Mouse (Mus musculus) liver, adult 2 months (tissue): ENCODE results near the gene N4bp2. TPM values are rescaled to one million over a fixed set of nuclear protein-coding genes. Genes with fewer than 3 reads are reported as not detected.

ENCODE experiments used
- DNase-seq: peaks from one replicate; pipeline ENCODE4 v3.0.0-alpha.2; 2011; ENCODE audit warnings: low read depth, low spot score; ENCODE audit errors: extremely low read depth
- H3K27ac ChIP-seq: fragments of 200-500 bp; replicated peaks from 2 replicates; pipeline ENCODE4 v1.5.1; 2012; ENCODE audit warnings: low read depth, mild to moderate bottlenecking, control low read depth, inconsistent platforms, low read length; ENCODE audit not compliant: insufficient read depth
- H3K27me3 ChIP-seq: fragments of 200-500 bp; 2 replicates; pipeline ENCODE4 v1.6.1; 2012; ENCODE audit warnings: mild to moderate bottlenecking, moderate library complexity, low read length, inconsistent platforms; ENCODE audit not compliant: control insufficient read depth, insufficient read depth
- H3K36me3 ChIP-seq: fragments of 200-500 bp; 2 replicates; pipeline ENCODE4 v1.6.1; 2012; ENCODE audit warnings: low read length, inconsistent platforms; ENCODE audit not compliant: control insufficient read depth, insufficient read depth
- H3K4me1 ChIP-seq: fragments of 200-500 bp; 2 replicates; pipeline ENCODE4 v1.6.1; 2011; ENCODE audit warnings: low read length; ENCODE audit not compliant: control insufficient read depth, insufficient read depth
- H3K4me3 ChIP-seq: fragments of 200-500 bp; 2 replicates; pipeline ENCODE4 v1.5.1; 2011; ENCODE audit warnings: low read depth, mild to moderate bottlenecking, control low read depth, low read length, moderate library complexity; ENCODE audit not compliant: insufficient read depth
- H3K79me2 ChIP-seq: fragments of 200-500 bp; 2 replicates; pipeline ENCODE4 v1.6.1; 2012; ENCODE audit warnings: inconsistent platforms, mild to moderate bottlenecking, low read length, moderate library complexity; ENCODE audit not compliant: control insufficient read depth, insufficient read depth
- H3K9ac ChIP-seq: fragments of 200-500 bp; 2 replicates; pipeline ENCODE4 v1.6.1; 2012; ENCODE audit warnings: low read depth, mild to moderate bottlenecking, control low read depth, inconsistent platforms, low read length
- CTCF ChIP-seq: fragments of 200-500 bp; IDR thresholded peaks from 2 replicates; pipeline ENCODE4 v1.5.1; 2011; ENCODE audit warnings: low read depth, low read length, control low read depth
- POLR2A ChIP-seq: fragments of 200-500 bp; IDR thresholded peaks from 2 replicates; pipeline ENCODE4 v1.6.1; 2011; ENCODE audit warnings: low read length, control low read depth; ENCODE audit not compliant: insufficient read depth; ENCODE audit errors: extremely low read depth
- WGBS: fragments of 180-500 bp; shearing (Covaris S2); methylation state at CpG from one replicate; pipeline ENCODE4 v1.1.7; 2018; 5-methylcytosine and 5-hydroxymethylcytosine counted together
- polyA plus RNA-seq: library from polyadenylated mRNA; depleted of rRNA; stranded (reverse); fragments of >200 nt; gene quantifications from 2 replicates; pipeline ENCODE4 v1.2.3, GENCODE M21; 2012
- total RNA-seq: library from RNA; depleted of rRNA; stranded (reverse); fragments of >200 nt; gene quantifications from 2 replicates; pipeline ENCODE4 v1.2.3, GENCODE M21; 2014

The N4bp2 gene
- total and polyA plus RNA-seq, 2 experiments, result 4.1 to 21.7 TPM

- TF ChIP-seq POLR2A (no peak), CTCF (no peak)
- no peak overlapping the region for H3K4me3 ChIP-seq
- no peak overlapping the region for H3K9ac ChIP-seq
- no peaks in the 10 kb centered on the region for H3K4me1 ChIP-seq
- no peak overlapping the region for H3K27ac ChIP-seq
- 67% methylated on average over 11 of the region's 11 CpGs for WGBS
- no peaks in the 10 kb centered on the region for H3K36me3 ChIP-seq
- no peaks in the 10 kb centered on the region for H3K27me3 ChIP-seq
- no peak for DNase-seq
- H3K79me2 ChIP-seq, result no peaks in the 10 kb centered on the region
Measured at GRCm38 (mm10) chr5:65850765-65851164, 87.4 kb downstream of the N4bp2 start.

- WGBS, result 85% methylated on average over 8 of the region's 8 CpGs
- Histone ChIP-seq H3K27ac (no peak overlapping the region), H3K27me3 (no peaks in the 10 kb centered on the region), H3K36me3 (no peaks in the 10 kb centered on the region), H3K79me2 (no peaks in the 10 kb centered on the region), H3K4me3 (no peak overlapping the region), H3K4me1 (no peaks in the 10 kb centered on the region), H3K9ac (no peak overlapping the region)
- TF ChIP-seq POLR2A (no peak), CTCF (no peak)
- no peak for DNase-seq
Measured at GRCm38 (mm10) chr5:65854786-65855191, 91.5 kb downstream of the N4bp2 start.

DNA sequence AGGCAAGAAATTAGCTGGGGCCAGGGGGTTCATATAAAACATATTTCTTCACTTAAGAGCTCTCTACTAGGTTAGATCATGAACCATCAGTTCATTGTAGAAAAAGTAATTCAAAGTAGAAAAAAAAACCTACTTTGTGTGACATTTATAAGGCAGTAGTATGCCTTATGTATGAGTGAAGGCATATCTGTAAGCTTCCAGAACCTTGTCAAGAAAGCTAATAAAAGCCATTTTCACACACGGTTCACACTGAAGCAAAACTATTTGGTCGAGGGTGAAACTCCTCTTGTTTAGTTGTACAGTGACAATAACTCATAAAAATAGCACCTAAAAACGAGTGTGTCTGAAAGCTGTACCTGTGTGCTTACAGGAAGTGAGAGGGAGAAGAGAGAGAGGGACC is 92.2 kb downstream of the N4bp2 start:
- no peaks in the 10 kb centered on the region for H3K27me3 ChIP-seq
- H3K4me1 ChIP-seq, result no peaks in the 10 kb centered on the region
- H3K4me3 ChIP-seq, result no peak overlapping the region
- DNase-seq, result no peak
- H3K79me2 ChIP-seq, result no peaks in the 10 kb centered on the region
- H3K9ac ChIP-seq, result no peak overlapping the region
- no peaks in the 10 kb centered on the region for H3K36me3 ChIP-seq
- WGBS, result 74% methylated on average over 3 of the region's 3 CpGs
- no peak overlapping the region for H3K27ac ChIP-seq
- TF ChIP-seq POLR2A, result no peak
- no peak for TF ChIP-seq CTCF

DNA sequence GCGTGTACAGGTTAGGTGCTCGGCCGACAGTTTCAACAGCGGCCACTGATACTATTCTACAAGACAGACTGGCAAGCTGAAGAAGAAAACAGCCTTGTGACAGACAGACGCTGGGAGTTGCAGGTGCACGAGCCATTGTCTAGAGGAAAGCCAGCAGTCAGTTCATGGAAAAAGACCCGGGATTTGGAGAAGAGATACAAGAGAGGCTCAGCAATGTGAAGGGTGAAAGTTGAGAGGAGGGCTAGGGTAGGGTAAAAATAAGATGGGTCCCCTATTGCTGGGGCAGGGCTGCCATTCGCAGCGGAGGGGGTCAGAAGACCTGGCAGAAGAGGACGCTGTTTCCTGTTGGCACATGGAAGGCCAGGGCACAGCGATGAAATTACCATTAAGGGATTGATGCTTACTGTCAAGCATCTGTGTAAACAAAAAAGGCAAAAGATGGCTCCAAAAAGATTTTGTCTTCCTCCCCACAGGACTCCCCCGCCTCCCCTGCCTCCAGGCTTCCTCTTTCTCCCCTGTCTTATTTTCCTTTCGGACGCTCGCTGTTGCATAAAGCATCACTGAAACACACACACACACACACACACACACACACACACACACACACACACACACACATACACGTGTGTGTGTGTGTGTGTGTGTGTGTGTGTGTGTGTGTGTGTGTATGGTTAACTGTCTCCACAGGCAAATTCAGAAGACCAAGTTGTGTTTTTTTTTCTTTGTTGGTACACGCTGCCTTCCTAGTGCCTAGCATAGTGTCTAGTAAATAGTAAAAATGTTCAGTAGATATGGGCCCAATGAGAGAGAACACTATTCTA is 93.5 kb downstream of the N4bp2 start:
- H3K36me3 ChIP-seq, result no peaks in the 10 kb centered on the region
- no peak overlapping the region for H3K27ac ChIP-seq

GRCm38 (mm10) chr5:65857935-65858334 is 94.6 kb downstream of the N4bp2 start:
- Histone ChIP-seq H3K27me3 (no peaks in the 10 kb centered on the region), H3K36me3 (no peaks in the 10 kb centered on the region), H3K4me3 (no peak overlapping the region), H3K9ac (no peak overlapping the region), H3K79me2 (no peaks in the 10 kb centered on the region), H3K27ac (no peak overlapping the region), H3K4me1 (no peaks in the 10 kb centered on the region)
- no peak for DNase-seq
- TF ChIP-seq CTCF (no peak), POLR2A (no peak)
- WGBS, result 36% methylated on average over 12 of the region's 12 CpGs

More for the DNA sequence above, 93.5 kb downstream of the N4bp2 start:
- no peaks in the 10 kb centered on the region for H3K4me1 ChIP-seq
- H3K79me2 ChIP-seq, result no peaks in the 10 kb centered on the region
- TF ChIP-seq POLR2A (no peak), CTCF (no peak)
- no peak overlapping the region for H3K9ac ChIP-seq
- WGBS, result 83% methylated on average over 16 of the region's 17 CpGs
- DNase-seq, result no peak
- no peaks in the 10 kb centered on the region for H3K27me3 ChIP-seq
- H3K4me3 ChIP-seq, result no peak overlapping the region

- Histone ChIP-seq H3K36me3 (no peaks in the 10 kb centered on the region), H3K27ac (no peak overlapping the region), H3K4me3 (no peak overlapping the region), H3K9ac (no peak overlapping the region), H3K27me3 (no peaks in the 10 kb centered on the region), H3K79me2 (no peaks in the 10 kb centered on the region), H3K4me1 (no peaks in the 10 kb centered on the region)
- TF ChIP-seq POLR2A, result no peak
- TF ChIP-seq CTCF, result no peak
- WGBS, result 87% methylated on average over 4 of the region's 6 CpGs
- DNase-seq, result no peak
Measured at GRCm38 (mm10) chr5:65858355-65858754, 95.0 kb downstream of the N4bp2 start.
